In the genomic region with DNA sequence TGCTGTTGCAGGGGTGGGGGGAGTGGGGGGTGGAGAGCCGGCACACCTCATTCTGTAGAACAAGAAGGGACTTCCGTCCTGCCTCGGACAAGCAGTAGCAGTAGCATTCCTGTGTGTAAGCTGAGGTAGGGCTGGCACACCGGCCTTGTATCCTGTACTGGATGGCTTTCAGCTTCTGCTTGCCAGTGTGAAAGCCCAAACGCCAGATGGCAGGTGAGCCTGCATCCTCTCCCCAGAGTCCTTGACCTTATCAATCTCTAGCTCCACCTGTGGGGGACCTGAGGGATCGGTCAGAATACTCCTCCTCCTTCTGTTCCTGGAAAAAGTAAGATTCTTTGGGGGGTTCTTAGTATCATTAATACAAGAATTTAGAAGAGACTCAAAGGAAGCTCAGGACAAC, we compare ENCODE assay signal across 8 mouse cellular contexts. TPM values are rescaled to one million over a fixed set of nuclear protein-coding genes. Genes with fewer than 3 reads are reported as not detected.
A peak's percentile ranks its signal among the peaks of the same experiment; 100 is the strongest.
DNase-seq lines count a peak whose midpoint lies in the region; ATAC-seq and TF ChIP-seq lines count a peak whose summit lies in the region.

No protein-coding gene starts in this region.

- H3K9ac ChIP-seq in forebrain, embryonic 12.5 days, result no peak overlapping the region
- peak overlapping the region; percentile 85; the same call in 1 of the 2 replicates for H3K9ac ChIP-seq in midbrain, embryonic 15.5 days

- peak; percentile 35; the same call in 1 of the 2 replicates for TF ChIP-seq CTCF in gastrocnemius, adult 2 months (IDR thresholded peaks at IDR 0.05)
- TF ChIP-seq CTCF in G1E (IDR thresholded peaks at IDR 0.05; ENCODE audit: low read depth, low read length), result no peak

- no peaks in the 10 kb centered on the region for H3K27me3 ChIP-seq in G1E (ENCODE audit: insufficient read depth, low read length)
- no peaks in the 10 kb centered on the region for H3K27me3 ChIP-seq in forebrain, embryonic 12.5 days
- no peaks in the 10 kb centered on the region for H3K27me3 ChIP-seq in midbrain, embryonic 15.5 days (replicated peaks)

- intact Hi-C loops in gastrocnemius, adult 2 months (cut with DNase I), result loop anchor here (2.0 kb wide), 1 partner anchor 45 kb away; the partner anchor contains the start of gene Limk2

- no peak for ATAC-seq in G1E (ENCODE audit: extremely low read depth, insufficient number of reproducible peaks, low FRiP score, poor library complexity, severe bottlenecking)
- ATAC-seq in forebrain, embryonic 12.5 days (ENCODE audit: low FRiP score), result no peak
- no peak for ATAC-seq in midbrain, embryonic 15.5 days (replicated peaks)

- peak overlapping the region; percentile 97; the same call in 1 of the 2 replicates for H3K27ac ChIP-seq in gastrocnemius, adult 2 months
- H3K27ac ChIP-seq in forebrain, embryonic 12.5 days, result no peak overlapping the region
- no peak overlapping the region for H3K27ac ChIP-seq in midbrain, embryonic 15.5 days

- peak; percentile 41 for DNase-seq in gastrocnemius, adult 2 months
- no peak for DNase-seq in gastrocnemius, postnatal 4 days (ENCODE audit: low spot score in 2 of 2)
- DNase-seq in G1E (ENCODE audit: low spot score), result peak; percentile 29
- DNase-seq in kidney, postnatal 10 days, result peak; percentile 46
- DNase-seq in frontal cortex, adult 2 months (ENCODE audit: extremely low spot score in 1 of 2, low spot score in 1 of 2), result no peak
- no peak for DNase-seq in adrenal gland, adult 18-20 months (ENCODE audit: low spot score in 2 of 2)

- H3K4me3 ChIP-seq in gastrocnemius, adult 2 months, result peak overlapping the region; percentile 92
- H3K4me3 ChIP-seq in G1E (ENCODE audit: low read depth, low read length), result peak overlapping the region; percentile 60; the same call in 1 of the 2 replicates
- H3K4me3 ChIP-seq in forebrain, embryonic 12.5 days (replicated peaks), result no peak overlapping the region
- H3K4me3 ChIP-seq in midbrain, embryonic 15.5 days, result peak overlapping the region; percentile 80

- peaks cover 37% of the 10 kb centered on the region for H3K36me3 ChIP-seq in G1E (replicated peaks)
- 0 out of 2 replicates have a peak, but pooled peaks cover 5% of the 10 kb centered on the region for H3K36me3 ChIP-seq in forebrain, embryonic 12.5 days (replicated peaks)
- peaks cover 8% of the 10 kb centered on the region; the same call in 1 of the 2 replicates for H3K36me3 ChIP-seq in midbrain, embryonic 15.5 days (replicated peaks)

- H3K4me2 ChIP-seq in forebrain, embryonic 12.5 days, result peak overlapping the region; percentile 81
- peak overlapping the region; percentile 66 for H3K4me2 ChIP-seq in midbrain, embryonic 15.5 days

- H3K4me1 ChIP-seq in G1E (ENCODE audit: insufficient read depth, low read depth, low read length), result peaks cover 38% of the 10 kb centered on the region
- H3K4me1 ChIP-seq in forebrain, embryonic 12.5 days, result peaks cover 19% of the 10 kb centered on the region
- peaks cover 21% of the 10 kb centered on the region for H3K4me1 ChIP-seq in midbrain, embryonic 15.5 days

- 83% methylated on average over 6 of the region's 6 CpGs for WGBS in forebrain, embryonic 12.5 days
- 77% methylated on average over 6 of the region's 6 CpGs for WGBS in midbrain, embryonic 15.5 days

- H3K9me3 ChIP-seq in G1E (replicated peaks), result no peaks in the 10 kb centered on the region
- no peaks in the 10 kb centered on the region for H3K9me3 ChIP-seq in forebrain, embryonic 12.5 days
- no peaks in the 10 kb centered on the region for H3K9me3 ChIP-seq in midbrain, embryonic 15.5 days

RNA-seq across cellular contexts. Expression of gene Rnf185, which starts 1.3 kb away (rescaled TPM):
- 10 to 100 TPM; 18.9 to 19.4 TPM for total RNA-seq in gastrocnemius, adult 2 months (2021)
- 10 to 100 TPM; 24.2 to 26.5 TPM for total RNA-seq in gastrocnemius, postnatal 4 days (2021)
- total RNA-seq in G1E (2014; fragmentation: Nextera tagmentation) (17.4 and 22.7 TPM in 2 replicates), G1E (2017) (13.4 and 13.8 TPM in 2 replicates)
- 2.1 and 2.7 TPM in 2 replicates for polyA plus RNA-seq in G1E (2012)
- 42.4 and 43.2 TPM in 2 replicates for polyA plus RNA-seq in forebrain, embryonic 12.5 days (2016; fragmentation: Nextera tagmentation; extraction: Ambion mirVana)
- polyA plus RNA-seq in midbrain, embryonic 15.5 days (2015; fragmentation: Nextera tagmentation; extraction: Ambion mirVana), result 47.2 and 48.2 TPM in 2 replicates
- 29.5 and 31.6 TPM in 2 replicates for polyA plus RNA-seq in frontal cortex, adult 2 months (2012; rRNA removed)
- 10 to 100 TPM; 31.9 to 35.3 TPM for total RNA-seq in adrenal gland, adult 18-20 months (2021)

RNA-seq across cellular contexts. Expression of gene Pla2g3, which starts 34.6 kb away (rescaled TPM):
- not detected for total RNA-seq in gastrocnemius, adult 2 months (2021)
- under 1 TPM in 1 of 2 experiments, not detected in 1; 0.10 TPM for total RNA-seq in gastrocnemius, postnatal 4 days (2021)
- not detected in 2 replicates for total RNA-seq in G1E (2014; fragmentation: Nextera tagmentation)
- total RNA-seq in G1E (2017), result 0.11 TPM in 1 of 2 replicates, not detected in the other
- polyA plus RNA-seq in G1E (2012), result not detected in 2 replicates
- 0.59 and 0.64 TPM in 2 replicates for polyA plus RNA-seq in forebrain, embryonic 12.5 days (2016; fragmentation: Nextera tagmentation; extraction: Ambion mirVana)
- 1.3 TPM in 2 replicates for polyA plus RNA-seq in midbrain, embryonic 15.5 days (2015; fragmentation: Nextera tagmentation; extraction: Ambion mirVana)
- 3.1 TPM in 2 replicates for polyA plus RNA-seq in frontal cortex, adult 2 months (2012; rRNA removed)
- under 1 TPM in 1 of 2 experiments, not detected in 1; 0.23 TPM for total RNA-seq in adrenal gland, adult 18-20 months (2021)

RNA-seq across cellular contexts. Expression of gene Limk2, which starts 44.5 kb away (rescaled TPM):
- 10 to 100 TPM; 10.0 to 11.5 TPM for total RNA-seq in gastrocnemius, adult 2 months (2021)
- total RNA-seq in gastrocnemius, postnatal 4 days (2021), result 10 to 100 TPM; 23.6 to 28.2 TPM
- total RNA-seq in G1E (2014; fragmentation: Nextera tagmentation), result 47.1 and 49.6 TPM in 2 replicates
- 33.0 and 38.9 TPM in 2 replicates for total RNA-seq in G1E (2017)
- 44.9 and 46.1 TPM in 2 replicates for polyA plus RNA-seq in G1E (2012)
- 79.4 and 79.8 TPM in 2 replicates for polyA plus RNA-seq in forebrain, embryonic 12.5 days (2016; fragmentation: Nextera tagmentation; extraction: Ambion mirVana)
- 173 and 193 TPM in 2 replicates for polyA plus RNA-seq in midbrain, embryonic 15.5 days (2015; fragmentation: Nextera tagmentation; extraction: Ambion mirVana)
- 179 TPM in 2 replicates for polyA plus RNA-seq in frontal cortex, adult 2 months (2012; rRNA removed)
- 10 to 100 TPM; 15.0 to 18.9 TPM for total RNA-seq in adrenal gland, adult 18-20 months (2021)

RNA-seq across cellular contexts. Expression of gene Inpp5j, which starts 51.2 kb away (rescaled TPM):
- total RNA-seq in gastrocnemius, adult 2 months (2021), result 1 to 10 TPM; 2.3 to 5.7 TPM
- total RNA-seq in gastrocnemius, postnatal 4 days (2021), result 1 to 10 TPM in 1 of 2 experiments, under 1 TPM in 1; 0.65 to 1.5 TPM
- total RNA-seq in G1E (2014; fragmentation: Nextera tagmentation) (not detected in 2 replicates), G1E (2017) (0.05 and 0.06 TPM in 2 replicates)
- polyA plus RNA-seq in G1E (2012), result not detected in 2 replicates
- polyA plus RNA-seq in forebrain, embryonic 12.5 days (2016; fragmentation: Nextera tagmentation; extraction: Ambion mirVana), result 0.49 and 0.52 TPM in 2 replicates
- polyA plus RNA-seq in midbrain, embryonic 15.5 days (2015; fragmentation: Nextera tagmentation; extraction: Ambion mirVana), result 7.5 and 7.9 TPM in 2 replicates
- polyA plus RNA-seq in frontal cortex, adult 2 months (2012; rRNA removed), result 147 and 157 TPM in 2 replicates
- total RNA-seq in adrenal gland, adult 18-20 months (2021), result under 1 TPM; 0.60 to 0.90 TPM

Comparison
In these comparisons a context has a peak if more than half of its experiments do, and no peak if none do; other contexts are left out.
1. DNase-seq: peak in gastrocnemius, adult 2 months (single experiment), G1E (single experiment) and kidney, postnatal 10 days (single experiment); none in gastrocnemius, postnatal 4 days (0 of 2), frontal cortex, adult 2 months (0 of 2) and adrenal gland, adult 18-20 months (0 of 2).